Mouse (Mus musculus) liver, adult 2 months (tissue): Measurements from ENCODE around the gene Hs3st2.

Experiments
- CTCF ChIP-seq: fragments of 200-500 bp; IDR thresholded peaks from 2 replicates; pipeline ENCODE4 v1.5.1; 2011; ENCODE audit warnings: low read depth, low read length, control low read depth
- POLR2A ChIP-seq: fragments of 200-500 bp; IDR thresholded peaks from 2 replicates; pipeline ENCODE4 v1.6.1; 2011; ENCODE audit warnings: low read length, control low read depth; ENCODE audit not compliant: insufficient read depth; ENCODE audit errors: extremely low read depth

DNA sequence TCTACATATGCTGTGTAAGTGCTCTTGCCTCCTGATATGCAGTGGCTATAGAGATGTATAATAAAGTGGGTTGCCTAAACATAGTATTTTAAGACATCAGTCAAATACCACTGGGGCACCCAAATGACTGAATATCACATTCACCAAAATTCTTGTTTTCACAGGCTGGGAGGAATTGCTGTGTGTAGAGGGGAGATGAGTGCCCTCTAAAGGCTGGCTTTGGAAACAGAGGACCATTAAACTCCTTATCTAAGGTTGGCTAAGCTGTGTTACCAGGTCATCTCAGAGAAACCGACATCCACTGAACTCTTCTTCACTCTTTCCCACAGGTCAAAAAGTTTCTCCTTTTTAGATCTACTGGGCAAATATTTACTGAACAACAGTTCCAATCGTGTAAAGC is 150.8 kb downstream of the Hs3st2 start:
- no peak for TF ChIP-seq POLR2A
- TF ChIP-seq CTCF = no peak
